Mouse (Mus musculus): ENCODE results near the gene Aif1l.

Gene Aif1l

GRCm38 (mm10) chr2:31950058-31950871 lies at the start of gene Aif1l:
Gene Aif1l (plus strand): TSS chr2:31950139.
- DNase-seq (ENCODE audit: low read depth, low spot score) = peak; percentile 69

GRCm38 (mm10) chr2:31900932-31901331 lies 49.0 kb upstream of the Aif1l start:
- DNase-seq (ENCODE audit: low read depth, low spot score) = no peak

- no peak for DNase-seq (ENCODE audit: low read depth, low spot score)
Measured at GRCm38 (mm10) chr2:31901659-31902362, 48.1 kb upstream of the Aif1l start.

GRCm38 (mm10) chr2:31904089-31904488 lies 45.9 kb upstream of the Aif1l start:
- DNase-seq (ENCODE audit: low read depth, low spot score) = no peak

- no peak for DNase-seq (ENCODE audit: low read depth, low spot score)
Measured at GRCm38 (mm10) chr2:31904622-31905021, 45.3 kb upstream of the Aif1l start.

GRCm38 (mm10) chr2:31905682-31906081 lies 44.3 kb upstream of the Aif1l start:
- DNase-seq (ENCODE audit: low read depth, low spot score) = no peak

GRCm38 (mm10) chr2:31906407-31906806 lies 43.5 kb upstream of the Aif1l start:
- no peak for DNase-seq (ENCODE audit: low read depth, low spot score)

GRCm38 (mm10) chr2:31912575-31912974 lies 37.4 kb upstream of the Aif1l start:
- peak; percentile 33 for DNase-seq (ENCODE audit: low read depth, low spot score)

GRCm38 (mm10) chr2:31914213-31914612 lies 35.7 kb upstream of the Aif1l start:
- DNase-seq (ENCODE audit: low read depth, low spot score) = peak; percentile 33

GRCm38 (mm10) chr2:31915112-31915511 lies 34.8 kb upstream of the Aif1l start:
- DNase-seq (ENCODE audit: low read depth, low spot score) = peak; percentile 67

GRCm38 (mm10) chr2:31917636-31918035 lies 32.3 kb upstream of the Aif1l start:
- DNase-seq (ENCODE audit: low read depth, low spot score) = peak; percentile 45

GRCm38 (mm10) chr2:31923645-31924044 lies 26.3 kb upstream of the Aif1l start:
- no peak for DNase-seq (ENCODE audit: low read depth, low spot score)

GRCm38 (mm10) chr2:31924811-31925210 lies 25.1 kb upstream of the Aif1l start:
- DNase-seq (ENCODE audit: low read depth, low spot score) = no peak

- DNase-seq (ENCODE audit: low read depth, low spot score) = no peak
Measured at GRCm38 (mm10) chr2:31925936-31926335, 24.0 kb upstream of the Aif1l start.

- no peak for DNase-seq (ENCODE audit: low read depth, low spot score)
Measured at GRCm38 (mm10) chr2:31929664-31930063, 20.3 kb upstream of the Aif1l start.

GRCm38 (mm10) chr2:31934551-31934950 lies 15.4 kb upstream of the Aif1l start:
- DNase-seq (ENCODE audit: low read depth, low spot score) = no peak

GRCm38 (mm10) chr2:31935054-31935453 lies 14.9 kb upstream of the Aif1l start:
- no peak for DNase-seq (ENCODE audit: low read depth, low spot score)

GRCm38 (mm10) chr2:31938298-31938697 lies 11.6 kb upstream of the Aif1l start:
- no peak for DNase-seq (ENCODE audit: low read depth, low spot score)

- DNase-seq (ENCODE audit: low read depth, low spot score) = no peak
Measured at GRCm38 (mm10) chr2:31943011-31943410, 6.9 kb upstream of the Aif1l start.

- no peak for DNase-seq (ENCODE audit: low read depth, low spot score)
Measured at GRCm38 (mm10) chr2:31945580-31945979, 4.4 kb upstream of the Aif1l start.

- no peak for DNase-seq (ENCODE audit: low read depth, low spot score)
Measured at GRCm38 (mm10) chr2:31948392-31948791, 1.5 kb upstream of the Aif1l start.

- no peak for DNase-seq (ENCODE audit: low read depth, low spot score)
Measured at GRCm38 (mm10) chr2:31948801-31949200, 1.1 kb upstream of the Aif1l start.

GRCm38 (mm10) chr2:31950966-31951365 lies 1.0 kb downstream of the Aif1l start:
- no peak for DNase-seq (ENCODE audit: low read depth, low spot score)

Data from A20 (cell line).